In genomic region chr8:3467006-3467885, GRCm38 (mm10) we compare ENCODE assay signal across 8 mouse cellular contexts. TPM values are rescaled to one million over a fixed set of nuclear protein-coding genes. Genes with fewer than 3 reads are reported as not detected.
DNase-seq lines count a peak whose midpoint lies in the region; ATAC-seq lines count a peak whose summit lies in the region.

TSS of gene Pex11g (minus strand) at chr8:3467680.

- peak within 1 kb of the TSS; percentile 55 to 58 for H3K4me3 ChIP-seq in heart, embryonic 14.5 days (ENCODE audit: control insufficient read depth in 1 of 2, insufficient read depth in 1 of 2, low read depth in 1 of 2, low read length in 2 of 2)
- H3K4me3 ChIP-seq in liver, embryonic 13.5 days (replicated peaks) = peak within 1 kb of the TSS; percentile 64
- peak within 1 kb of the TSS; percentile 65 for H3K4me3 ChIP-seq in stomach, embryonic 16.5 days (replicated peaks; ENCODE audit: low read length)

- no peaks in the 10 kb centered on the region; a peak in 1 of 4 replicates for H3K4me1 ChIP-seq in heart, embryonic 14.5 days (ENCODE audit: control insufficient read depth in 2 of 2, insufficient read depth in 2 of 2, low read length in 2 of 2)
- peaks cover 19% of the 10 kb centered on the region for H3K4me1 ChIP-seq in liver, embryonic 13.5 days (replicated peaks)
- H3K4me1 ChIP-seq in stomach, embryonic 16.5 days (ENCODE audit: control insufficient read depth, insufficient read depth, low read length) = peaks cover 7% of the 10 kb centered on the region; the same call in 1 of the 2 replicates

- no peaks in the 10 kb centered on the region for H3K36me3 ChIP-seq in heart, embryonic 14.5 days (ENCODE audit: control insufficient read depth, insufficient read depth, low read length)
- no peaks in the 10 kb centered on the region for H3K36me3 ChIP-seq in liver, embryonic 13.5 days
- H3K36me3 ChIP-seq in stomach, embryonic 16.5 days (ENCODE audit: control insufficient read depth, insufficient read depth, low read length) = no peaks in the 10 kb centered on the region

- H3K4me2 ChIP-seq in heart, embryonic 14.5 days (ENCODE audit: low read length) = peak within 1 kb of the TSS; percentile 80
- H3K4me2 ChIP-seq in liver, embryonic 13.5 days = peak within 1 kb of the TSS; percentile 80
- peak within 1 kb of the TSS; percentile 78 for H3K4me2 ChIP-seq in stomach, embryonic 16.5 days (ENCODE audit: low read depth, low read length)

- no peaks in the 10 kb centered on the region for H3K9me3 ChIP-seq in heart, embryonic 14.5 days (ENCODE audit: control insufficient read depth, low read length)
- H3K9me3 ChIP-seq in liver, embryonic 13.5 days (replicated peaks) = no peaks in the 10 kb centered on the region
- no peaks in the 10 kb centered on the region for H3K9me3 ChIP-seq in stomach, embryonic 16.5 days (replicated peaks; ENCODE audit: control insufficient read depth, low read length)

- ATAC-seq in CD4-positive, CD25-positive, alpha-beta regulatory T cell, adult 4 months = peak; percentile 77
- ATAC-seq in heart, embryonic 14.5 days (ENCODE audit: insufficient number of reproducible peaks, insufficient read depth, low FRiP score, low read depth) = peak; percentile 94
- ATAC-seq in liver, embryonic 13.5 days (ENCODE audit: low read depth) = peak; percentile 91
- peak; percentile 97 for ATAC-seq in stomach, embryonic 16.5 days (ENCODE audit: insufficient read depth, low FRiP score)

- peak; percentile 80 for DNase-seq in c-Kit-negative CD71-positive TER-119-positive erythroid progenitor cells, embryonic 14.5 days (ENCODE audit: low read depth, low spot score)
- DNase-seq in fibroblast of lung, adult 2 months (ENCODE audit: low read depth) = peak; percentile 94
- peak; percentile 99 for DNase-seq in kidney, postnatal 14 days
- DNase-seq in liver, embryonic 13.5 days = peak; percentile 93
- DNase-seq in neural tube, embryonic 10.5 days (ENCODE audit: extremely low spot score, low spot score) = peak; percentile 99

- 7% methylated on average over 32 of the region's 32 CpGs for WGBS in heart, embryonic 14.5 days
- WGBS in liver, embryonic 13.5 days (ENCODE audit: insufficient replicate concordance) = 6% methylated on average over 32 of the region's 32 CpGs
- 5% methylated on average over 32 of the region's 32 CpGs for WGBS in stomach, embryonic 16.5 days

- no peaks in the 10 kb centered on the region for H3K27me3 ChIP-seq in heart, embryonic 14.5 days (ENCODE audit: control insufficient read depth, insufficient read depth, low read length)
- H3K27me3 ChIP-seq in liver, embryonic 13.5 days = no peaks in the 10 kb centered on the region
- no peaks in the 10 kb centered on the region for H3K27me3 ChIP-seq in stomach, embryonic 16.5 days (ENCODE audit: control insufficient read depth, insufficient read depth, low read length)

- peak within 1 kb of the TSS; percentile 79 for H3K9ac ChIP-seq in heart, embryonic 14.5 days (ENCODE audit: low read length)
- H3K9ac ChIP-seq in liver, embryonic 13.5 days = peak within 1 kb of the TSS; percentile 67
- peak within 1 kb of the TSS; percentile 79 for H3K9ac ChIP-seq in stomach, embryonic 16.5 days (ENCODE audit: low read length)

- H3K27ac ChIP-seq in heart, embryonic 14.5 days (replicated peaks in 1 of 2; ENCODE audit: control insufficient read depth in 1 of 2, insufficient read depth in 1 of 2, low read depth in 2 of 2, low read length in 2 of 2) = peak within 1 kb of the TSS; percentile 78 to 83
- peak within 1 kb of the TSS; percentile 51 for H3K27ac ChIP-seq in liver, embryonic 13.5 days
- H3K27ac ChIP-seq in stomach, embryonic 16.5 days (ENCODE audit: low read length) = peak within 1 kb of the TSS; percentile 79

RNA-seq across cellular contexts. Expression of gene Pex11g, which starts in this region (rescaled TPM):
- polyA plus RNA-seq in CD4-positive, CD25-positive, alpha-beta regulatory T cell, adult 4 months (2017; shearing (Covaris generic)) = 10 to 100 TPM; 18.2 to 22.7 TPM
- 5.0 and 5.4 TPM in 2 replicates for polyA plus RNA-seq in heart, embryonic 14.5 days (2014; fragmentation: Nextera tagmentation; extraction: Ambion mirVana)
- polyA plus RNA-seq in liver, embryonic 13.5 days (2015; fragmentation: Nextera tagmentation; extraction: Ambion mirVana) = 3.6 and 4.8 TPM in 2 replicates
- polyA plus RNA-seq in stomach, embryonic 16.5 days (2015; fragmentation: Nextera tagmentation; extraction: Ambion mirVana) = 10.8 and 12.1 TPM in 2 replicates

Comparison
In these comparisons a context has a peak if more than half of its experiments do, and no peak if none do; other contexts are left out.
1. Peak in every context shown above with its lines: DNase-seq, ATAC-seq, H3K4me3 ChIP-seq and H3K27ac ChIP-seq.